Mouse (Mus musculus): ENCODE data around the gene Tmc2. TPM values are rescaled to one million over a fixed set of nuclear protein-coding genes. Genes with fewer than 3 reads are reported as not detected.

Tmc2 gene
- polyA plus RNA-seq, 1 experiment from 2014 or later, result not detected

DNA sequence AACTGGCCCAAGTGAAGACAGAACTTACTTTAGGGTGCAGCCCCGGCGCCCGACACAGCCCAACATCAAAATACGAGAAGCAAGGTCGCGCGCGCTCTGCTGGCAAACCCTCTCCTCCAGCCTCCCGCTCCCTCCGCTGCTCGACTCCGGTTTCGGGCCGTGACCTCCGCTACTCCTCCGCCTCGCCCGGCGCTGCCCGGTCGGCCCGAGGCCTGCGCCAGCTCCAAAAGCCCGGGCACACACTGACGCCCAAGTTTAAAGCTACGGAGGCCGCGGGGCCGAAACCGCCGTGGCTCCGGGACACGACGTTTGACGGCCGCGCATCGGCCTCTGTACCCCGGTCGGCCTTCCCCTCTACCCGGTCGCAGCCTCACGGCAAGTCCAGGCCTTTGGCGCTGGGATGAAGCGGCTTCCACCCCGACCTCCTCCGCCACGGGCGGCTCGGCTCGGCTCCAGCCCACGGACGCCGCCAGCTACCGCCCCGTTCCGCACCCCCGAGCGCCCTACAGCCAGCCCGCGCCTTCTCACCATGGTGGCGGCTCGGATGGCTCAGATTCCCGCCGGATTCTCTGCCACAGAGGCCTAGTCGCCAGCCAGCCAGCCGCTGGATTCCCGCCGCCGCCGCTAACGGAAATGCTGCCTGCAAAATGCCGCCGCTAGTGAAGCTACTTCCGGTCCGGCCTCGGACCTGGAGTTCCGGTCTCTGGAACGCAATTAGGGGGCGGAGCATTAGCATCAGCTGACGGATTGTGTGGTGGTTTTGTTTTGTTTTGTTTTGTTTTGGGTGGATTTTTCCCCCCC lies 16.1 kb upstream of the Tmc2 start, which contains the start of gene Snrpb:
Gene Snrpb (minus strand): TSS at position 698 of the 801 bp plus-strand sequence.
- Histone ChIP-seq H3K27me3 (ENCODE audit: poor library complexity, severe bottlenecking) (no peaks in the 10 kb centered on the region), H3K9me3 (no peaks in the 10 kb centered on the region), H3K4me1 (peaks cover 26% of the 10 kb centered on the region), H3K36me3 (replicated peaks) (peaks cover 35% of the 10 kb centered on the region), H3K27ac (peak within 1 kb of the TSS; percentile 99), H3K4me3 (peak within 1 kb of the TSS; percentile 100)
- DNase-seq (ENCODE audit: extremely low spot score, low spot score), result peak; percentile 90
- under 1% methylated on average over 81 of the region's 81 CpGs for WGBS

GRCm38 (mm10) chr2:130179507-130180019 lies 15.4 kb upstream of the Tmc2 start:
- Histone ChIP-seq H3K4me1 (peaks cover 26% of the 10 kb centered on the region), H3K4me3 (peak overlapping the region; percentile 100), H3K9me3 (no peaks in the 10 kb centered on the region), H3K27me3 (ENCODE audit: poor library complexity, severe bottlenecking) (no peaks in the 10 kb centered on the region), H3K36me3 (replicated peaks) (peaks cover 29% of the 10 kb centered on the region), H3K27ac (peak overlapping the region; percentile 99)
- under 1% methylated on average over 15 of the region's 15 CpGs for WGBS
- no peak for DNase-seq (ENCODE audit: extremely low spot score, low spot score)

- no peak for DNase-seq (ENCODE audit: extremely low spot score, low spot score)
- Histone ChIP-seq H3K4me1 (no peaks in the 10 kb centered on the region), H3K27ac (no peak overlapping the region), H3K36me3 (replicated peaks) (no peaks in the 10 kb centered on the region), H3K27me3 (ENCODE audit: poor library complexity, severe bottlenecking) (no peaks in the 10 kb centered on the region), H3K9me3 (peaks cover 9% of the 10 kb centered on the region; the same call in 1 of the 2 replicates), H3K4me3 (no peak overlapping the region)
- 91% methylated on average over 12 of the region's 12 CpGs for WGBS
These were observed 6.6 kb upstream of the Tmc2 start for GRCm38 (mm10) chr2:130188391-130188790.

GRCm38 (mm10) chr2:130200961-130201360 lies 6.0 kb downstream of the Tmc2 start:
- no peaks in the 10 kb centered on the region for H3K36me3 ChIP-seq (replicated peaks)
- 67% methylated on average over 5 of the region's 5 CpGs for WGBS
- peaks cover 10% of the 10 kb centered on the region; the same call in 1 of the 2 replicates for H3K4me1 ChIP-seq
- no peaks in the 10 kb centered on the region for H3K27me3 ChIP-seq (ENCODE audit: poor library complexity, severe bottlenecking)
- H3K27ac ChIP-seq, result no peak overlapping the region
- no peaks in the 10 kb centered on the region for H3K9me3 ChIP-seq
- no peak overlapping the region for H3K4me3 ChIP-seq
- no peak for DNase-seq (ENCODE audit: extremely low spot score, low spot score)

GRCm38 (mm10) chr2:130207376-130207775 lies 12.4 kb downstream of the Tmc2 start:
- Histone ChIP-seq H3K36me3 (replicated peaks) (no peaks in the 10 kb centered on the region), H3K4me1 (no peaks in the 10 kb centered on the region), H3K4me3 (no peak overlapping the region), H3K9me3 (no peaks in the 10 kb centered on the region), H3K27ac (no peak overlapping the region), H3K27me3 (ENCODE audit: poor library complexity, severe bottlenecking) (no peaks in the 10 kb centered on the region)
- no peak for DNase-seq (ENCODE audit: extremely low spot score, low spot score)
- 89% methylated on average over 2 of the region's 2 CpGs for WGBS

DNA sequence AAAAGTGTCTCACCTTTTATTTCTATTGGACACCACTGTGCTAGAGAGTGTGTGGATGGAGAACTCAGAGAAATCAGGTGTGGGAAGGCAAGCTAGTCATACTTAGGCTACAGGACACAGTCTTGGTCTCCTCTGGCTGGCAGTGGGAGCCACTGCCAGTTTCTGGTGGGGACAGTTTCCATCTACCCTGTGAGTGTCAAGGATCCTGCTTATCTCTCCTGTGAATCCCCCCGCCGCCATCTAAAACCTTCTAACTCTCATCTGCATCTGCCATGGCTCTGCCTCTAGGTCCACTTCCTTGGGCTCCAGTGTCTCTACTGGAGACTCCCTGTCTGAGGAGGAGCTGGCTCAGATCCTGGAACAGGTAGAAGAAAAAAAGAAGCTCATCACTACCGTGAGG lies 13.0 kb downstream of the Tmc2 start:
- no peaks in the 10 kb centered on the region for H3K4me1 ChIP-seq
- no peaks in the 10 kb centered on the region for H3K9me3 ChIP-seq
- no peak overlapping the region for H3K27ac ChIP-seq
- H3K27me3 ChIP-seq (ENCODE audit: poor library complexity, severe bottlenecking), result no peaks in the 10 kb centered on the region
- H3K4me3 ChIP-seq, result no peak overlapping the region
- 88% methylated on average over 3 of the region's 3 CpGs for WGBS
- DNase-seq (ENCODE audit: extremely low spot score, low spot score), result no peak
- H3K36me3 ChIP-seq (replicated peaks), result no peaks in the 10 kb centered on the region

DNA sequence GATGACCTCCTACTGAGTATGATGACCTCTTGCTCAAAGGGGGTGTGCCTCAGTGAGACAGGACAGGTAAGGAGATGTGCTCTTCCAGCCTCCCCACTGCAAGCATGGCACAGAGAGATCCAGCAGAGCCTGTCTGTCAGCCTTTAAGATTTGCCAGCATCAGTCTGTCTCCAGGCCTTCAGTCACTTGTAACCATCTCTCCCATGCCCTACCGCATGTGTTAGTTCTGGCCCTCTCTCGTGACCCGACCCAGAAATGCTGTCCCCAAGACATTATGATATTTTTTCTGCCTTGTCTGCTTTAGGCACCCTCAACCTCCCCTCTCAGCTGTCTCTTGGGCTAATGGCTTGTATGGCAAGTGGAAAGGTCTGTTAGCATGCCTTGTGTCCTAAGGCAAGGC lies 14.6 kb downstream of the Tmc2 start:
- Histone ChIP-seq H3K36me3 (replicated peaks) (no peaks in the 10 kb centered on the region), H3K27ac (no peak overlapping the region), H3K9me3 (no peaks in the 10 kb centered on the region), H3K27me3 (ENCODE audit: poor library complexity, severe bottlenecking) (0 out of 2 replicates have a peak, but pooled peaks cover 3% of the 10 kb centered on the region), H3K4me1 (0 out of 2 replicates have a peak, but pooled peaks cover 1% of the 10 kb centered on the region), H3K4me3 (no peak overlapping the region)
- no peak for DNase-seq (ENCODE audit: extremely low spot score, low spot score)
- WGBS, result 91% methylated on average over 3 of the region's 3 CpGs

DNA sequence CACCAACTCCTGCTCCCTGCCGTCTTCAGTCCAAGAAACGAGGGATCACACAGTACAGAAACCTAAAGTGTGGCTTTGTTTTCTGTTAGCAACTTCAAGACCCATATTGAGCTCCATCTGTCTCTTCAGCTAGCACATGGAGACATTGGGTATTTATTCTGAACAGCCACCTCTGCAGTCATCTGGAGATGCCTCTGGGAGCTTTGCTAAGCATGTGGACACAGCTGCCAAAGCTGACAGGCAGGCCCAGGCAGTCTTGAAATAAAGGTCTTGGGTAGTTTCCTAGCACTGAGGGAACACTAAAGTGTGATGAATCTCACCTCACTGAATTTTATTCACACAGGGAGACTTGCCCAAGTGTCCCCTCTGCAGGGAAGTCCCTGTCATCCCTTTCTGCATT lies 16.6 kb downstream of the Tmc2 start:
- DNase-seq (ENCODE audit: extremely low spot score, low spot score), result no peak
- Histone ChIP-seq H3K27ac (no peak overlapping the region), H3K36me3 (replicated peaks) (no peaks in the 10 kb centered on the region), H3K4me1 (peaks cover 5% of the 10 kb centered on the region; the same call in 1 of the 2 replicates), H3K4me3 (no peak overlapping the region), H3K27me3 (ENCODE audit: poor library complexity, severe bottlenecking) (0 out of 2 replicates have a peak, but pooled peaks cover 3% of the 10 kb centered on the region), H3K9me3 (no peaks in the 10 kb centered on the region)
- WGBS, result 93% methylated on average over 2 of the region's 2 CpGs

GRCm38 (mm10) chr2:130246912-130247311 lies 51.9 kb downstream of the Tmc2 start:
- H3K27me3 ChIP-seq (ENCODE audit: poor library complexity, severe bottlenecking), result no peaks in the 10 kb centered on the region
- H3K9me3 ChIP-seq, result no peaks in the 10 kb centered on the region
- no peaks in the 10 kb centered on the region for H3K36me3 ChIP-seq (replicated peaks)
- WGBS, result 46% methylated on average over 9 of the region's 9 CpGs
- peak; percentile 33 for DNase-seq (ENCODE audit: extremely low spot score, low spot score)
- no peak overlapping the region for H3K27ac ChIP-seq
- H3K4me3 ChIP-seq, result no peak overlapping the region
- no peaks in the 10 kb centered on the region for H3K4me1 ChIP-seq

GRCm38 (mm10) chr2:130248226-130248625 lies 53.2 kb downstream of the Tmc2 start:
- 87% methylated on average over 7 of the region's 7 CpGs for WGBS

GRCm38 (mm10) chr2:130256762-130257161 lies 61.8 kb downstream of the Tmc2 start:
- WGBS, result 85% methylated on average over 4 of the region's 4 CpGs
- Histone ChIP-seq H3K27me3 (ENCODE audit: poor library complexity, severe bottlenecking) (no peaks in the 10 kb centered on the region), H3K36me3 (replicated peaks) (no peaks in the 10 kb centered on the region), H3K4me3 (no peak overlapping the region), H3K4me1 (no peaks in the 10 kb centered on the region), H3K9me3 (no peaks in the 10 kb centered on the region), H3K27ac (no peak overlapping the region)
- DNase-seq (ENCODE audit: extremely low spot score, low spot score), result no peak

More at GRCm38 (mm10) chr2:130248226-130248625, 53.2 kb downstream of the Tmc2 start:
- no peak for DNase-seq (ENCODE audit: extremely low spot score, low spot score)
- Histone ChIP-seq H3K4me1 (no peaks in the 10 kb centered on the region), H3K9me3 (no peaks in the 10 kb centered on the region), H3K27me3 (ENCODE audit: poor library complexity, severe bottlenecking) (no peaks in the 10 kb centered on the region), H3K4me3 (no peak overlapping the region), H3K36me3 (replicated peaks) (no peaks in the 10 kb centered on the region), H3K27ac (no peak overlapping the region)

DNA sequence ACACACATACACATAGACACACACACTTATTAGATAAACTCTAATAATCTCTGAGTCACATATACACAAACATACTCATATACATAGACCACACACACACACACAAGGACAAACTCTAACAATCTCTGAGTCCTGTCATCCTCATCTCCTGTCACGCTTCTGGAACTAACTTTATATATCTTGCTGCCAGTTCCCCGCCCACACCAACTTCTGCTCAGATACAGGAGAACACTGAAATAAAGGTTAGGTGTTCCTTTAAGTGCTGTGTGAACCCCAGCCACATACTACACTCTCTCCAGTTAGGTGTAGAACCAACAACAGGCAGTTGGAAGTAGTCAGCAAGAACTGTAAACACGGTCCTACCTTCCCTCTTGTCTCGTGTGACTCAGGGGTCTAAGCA lies 65.8 kb downstream of the Tmc2 start:
- no peak for DNase-seq (ENCODE audit: extremely low spot score, low spot score)
- no peaks in the 10 kb centered on the region for H3K27me3 ChIP-seq (ENCODE audit: poor library complexity, severe bottlenecking)
- WGBS, result 85% methylated on average over 4 of the region's 4 CpGs
- no peaks in the 10 kb centered on the region for H3K36me3 ChIP-seq (replicated peaks)
- H3K9me3 ChIP-seq, result no peaks in the 10 kb centered on the region
- H3K4me3 ChIP-seq, result no peak overlapping the region
- no peaks in the 10 kb centered on the region for H3K4me1 ChIP-seq
- no peak overlapping the region for H3K27ac ChIP-seq

DNA sequence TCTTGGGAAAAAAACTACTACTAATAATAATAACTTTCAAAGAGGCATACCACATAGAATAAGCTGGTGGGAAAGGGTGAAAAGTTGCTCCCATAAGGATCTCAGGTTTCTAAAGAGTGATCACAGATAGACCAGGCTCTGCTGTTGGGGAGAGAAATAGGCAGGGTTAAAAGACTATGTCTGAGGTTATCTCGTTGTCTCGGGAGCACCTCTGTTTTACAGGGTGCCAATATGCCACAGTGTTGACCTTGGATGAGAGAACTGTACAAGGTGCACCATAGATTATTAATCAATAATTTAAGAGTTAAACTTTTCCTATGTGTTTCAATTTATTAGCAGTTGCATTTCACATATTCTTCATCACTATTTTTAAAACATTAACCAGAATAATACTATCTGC lies 66.9 kb downstream of the Tmc2 start:
- H3K9me3 ChIP-seq, result no peaks in the 10 kb centered on the region
- H3K4me1 ChIP-seq, result no peaks in the 10 kb centered on the region
- no peak for DNase-seq (ENCODE audit: extremely low spot score, low spot score)
- no peak overlapping the region for H3K27ac ChIP-seq
- 87% methylated on average over 2 of the region's 2 CpGs for WGBS
- no peaks in the 10 kb centered on the region for H3K36me3 ChIP-seq (replicated peaks)
- no peaks in the 10 kb centered on the region for H3K27me3 ChIP-seq (ENCODE audit: poor library complexity, severe bottlenecking)
- H3K4me3 ChIP-seq, result no peak overlapping the region

All from forebrain, embryonic 10.5 days (tissue).